ENCODE assay signal across 7 mouse cellular contexts in genomic region chr2:13371072-13371796, GRCm38 (mm10).
A peak's percentile ranks its signal among the peaks of the same experiment; 100 is the strongest.
DNase-seq lines count a peak whose midpoint lies in the region; ATAC-seq and TF ChIP-seq lines count a peak whose summit lies in the region.

No protein-coding gene starts in this region.

- DNase-seq in lung, postnatal 10 days, result no peak
- DNase-seq in urinary bladder, adult 18-20 months (ENCODE audit: low spot score in 2 of 2), result no peak
- no peak for DNase-seq in retina, embryonic 14.5 days (ENCODE audit: low spot score)

- peaks cover 23% of the 10 kb centered on the region for H3K4me1 ChIP-seq in lung, embryonic 15.5 days
- H3K4me1 ChIP-seq in embryonic fibroblast, embryonic 13.5 days (ENCODE audit: control insufficient read depth, insufficient read depth, low read length), result peaks cover 18% of the 10 kb centered on the region
- H3K4me1 ChIP-seq in limb, embryonic 12.5 days (replicated peaks), result peaks cover 24% of the 10 kb centered on the region
- H3K4me1 ChIP-seq in stomach, embryonic 15.5 days, result peaks cover 10% of the 10 kb centered on the region; the same call in 1 of the 2 replicates

- no peak for TF ChIP-seq CTCF in embryonic fibroblast, embryonic 13.5 days (IDR thresholded peaks at IDR 0.05; ENCODE audit: borderline replicate concordance, insufficient read depth, low read length)

- no peak overlapping the region for H3K4me2 ChIP-seq in lung, embryonic 15.5 days
- no peak overlapping the region for H3K4me2 ChIP-seq in limb, embryonic 12.5 days
- no peak overlapping the region; the same call in 1 of the 2 replicates for H3K4me2 ChIP-seq in stomach, embryonic 15.5 days

- no peak; the same call in 1 of the 2 replicates for TF ChIP-seq POLR2A in embryonic fibroblast, embryonic 13.5 days (IDR thresholded peaks at IDR 0.05; ENCODE audit: low read depth, low read length)

- H3K27me3 ChIP-seq in lung, embryonic 15.5 days, result no peaks in the 10 kb centered on the region
- no peaks in the 10 kb centered on the region for H3K27me3 ChIP-seq in limb, embryonic 12.5 days
- H3K27me3 ChIP-seq in stomach, embryonic 15.5 days (replicated peaks), result no peaks in the 10 kb centered on the region

- WGBS in lung, embryonic 15.5 days, result 45% methylated on average over 10 of the region's 10 CpGs
- 49% methylated on average over 10 of the region's 10 CpGs for WGBS in limb, embryonic 12.5 days
- 39% methylated on average over 10 of the region's 10 CpGs for WGBS in stomach, embryonic 15.5 days

- H3K4me3 ChIP-seq in lung, embryonic 15.5 days, result no peak overlapping the region
- H3K4me3 ChIP-seq in embryonic fibroblast, embryonic 13.5 days (ENCODE audit: insufficient read depth, low read length), result no peak overlapping the region
- H3K4me3 ChIP-seq in limb, embryonic 12.5 days (replicated peaks), result no peak overlapping the region
- H3K4me3 ChIP-seq in stomach, embryonic 15.5 days (replicated peaks), result no peak overlapping the region

- no peaks in the 10 kb centered on the region for H3K9me3 ChIP-seq in lung, embryonic 15.5 days
- H3K9me3 ChIP-seq in limb, embryonic 12.5 days, result no peaks in the 10 kb centered on the region
- H3K9me3 ChIP-seq in stomach, embryonic 15.5 days, result no peaks in the 10 kb centered on the region

- no peaks in the 10 kb centered on the region for H3K36me3 ChIP-seq in lung, embryonic 15.5 days
- no peaks in the 10 kb centered on the region for H3K36me3 ChIP-seq in limb, embryonic 12.5 days
- no peaks in the 10 kb centered on the region for H3K36me3 ChIP-seq in stomach, embryonic 15.5 days

- no peak overlapping the region for H3K9ac ChIP-seq in lung, embryonic 15.5 days
- H3K9ac ChIP-seq in limb, embryonic 12.5 days (replicated peaks), result no peak overlapping the region
- no peak overlapping the region for H3K9ac ChIP-seq in stomach, embryonic 15.5 days

- H3K27ac ChIP-seq in lung, embryonic 15.5 days, result peak overlapping the region; percentile 90
- peak overlapping the region; percentile 100 for H3K27ac ChIP-seq in embryonic fibroblast, embryonic 13.5 days (ENCODE audit: insufficient read depth, low read length)
- peak overlapping the region; percentile 86 for H3K27ac ChIP-seq in limb, embryonic 12.5 days
- H3K27ac ChIP-seq in stomach, embryonic 15.5 days, result peak overlapping the region; percentile 84

- no peak for ATAC-seq in lung, embryonic 15.5 days (ENCODE audit: borderline replicate concordance, extremely low read depth, low FRiP score, low TSS enrichment)
- ATAC-seq in limb, embryonic 12.5 days (ENCODE audit: insufficient number of reproducible peaks, insufficient read depth, low FRiP score, low TSS enrichment, low read depth), result no peak
- ATAC-seq in stomach, embryonic 15.5 days (ENCODE audit: insufficient read depth, low FRiP score, low read depth), result no peak
